17 mouse cellular contexts compared by ENCODE assay signal in genomic region chr5:100771575-100771974, GRCm38 (mm10).
"Had no signal": no experiment of that assay in that cellular context is flagged by ENCODE, and none has a peak within 500 bp of the region (broad histone marks: within the 10 kb centered on the region; RNA-seq: fewer than 3 reads in every experiment).

No protein-coding gene starts in this region.

- H3K4me3 ChIP-seq: neural tube, embryonic 12.5 days; neural tube, embryonic 13.5 days; neural tube, embryonic 15.5 days; stomach, embryonic 15.5 days had no signal

- DNase-seq: retina, postnatal 1 day; right cerebral cortex, adult 18-20 months; right cerebral cortex, postnatal 14 days; right cerebral cortex, postnatal 25 days; right cerebral cortex, postnatal 4 days; spleen, adult 18-20 months; thymus, adult 18-20 months; thymus, adult 2 months; thymus, postnatal 14 days; thymus, postnatal 25 days; thymus, postnatal 36 days; thymus, postnatal 4 days had no signal

- H3K27ac ChIP-seq: neural tube, embryonic 12.5 days; neural tube, embryonic 13.5 days; neural tube, embryonic 15.5 days; stomach, embryonic 15.5 days; stomach, postnatal 0 days had no signal

- H3K4me1 ChIP-seq: neural tube, embryonic 12.5 days; neural tube, embryonic 13.5 days; neural tube, embryonic 15.5 days; stomach, embryonic 15.5 days had no signal

- H3K27me3 ChIP-seq: neural tube, embryonic 12.5 days; neural tube, embryonic 13.5 days; neural tube, embryonic 15.5 days; stomach, embryonic 15.5 days had no signal

- H3K9me3 ChIP-seq: neural tube, embryonic 12.5 days; neural tube, embryonic 13.5 days; neural tube, embryonic 15.5 days; stomach, embryonic 15.5 days had no signal

- H3K9ac ChIP-seq: neural tube, embryonic 12.5 days; neural tube, embryonic 13.5 days; neural tube, embryonic 15.5 days; stomach, embryonic 15.5 days had no signal

- H3K4me2 ChIP-seq: neural tube, embryonic 12.5 days; neural tube, embryonic 13.5 days; neural tube, embryonic 15.5 days; stomach, embryonic 15.5 days had no signal
